Mouse (Mus musculus) embryo, embryonic 9.5 days (tissue): ENCODE measurements around the gene Swsap1.
A peak's percentile ranks its signal among the peaks of the same experiment; 100 is the strongest.

ENCODE experiments used
- DNase-seq: peaks from one replicate; pipeline ENCODE4 v3.0.0-alpha.2; 2017; ENCODE audit errors: extremely low spot score

The Swsap1 gene

DNA sequence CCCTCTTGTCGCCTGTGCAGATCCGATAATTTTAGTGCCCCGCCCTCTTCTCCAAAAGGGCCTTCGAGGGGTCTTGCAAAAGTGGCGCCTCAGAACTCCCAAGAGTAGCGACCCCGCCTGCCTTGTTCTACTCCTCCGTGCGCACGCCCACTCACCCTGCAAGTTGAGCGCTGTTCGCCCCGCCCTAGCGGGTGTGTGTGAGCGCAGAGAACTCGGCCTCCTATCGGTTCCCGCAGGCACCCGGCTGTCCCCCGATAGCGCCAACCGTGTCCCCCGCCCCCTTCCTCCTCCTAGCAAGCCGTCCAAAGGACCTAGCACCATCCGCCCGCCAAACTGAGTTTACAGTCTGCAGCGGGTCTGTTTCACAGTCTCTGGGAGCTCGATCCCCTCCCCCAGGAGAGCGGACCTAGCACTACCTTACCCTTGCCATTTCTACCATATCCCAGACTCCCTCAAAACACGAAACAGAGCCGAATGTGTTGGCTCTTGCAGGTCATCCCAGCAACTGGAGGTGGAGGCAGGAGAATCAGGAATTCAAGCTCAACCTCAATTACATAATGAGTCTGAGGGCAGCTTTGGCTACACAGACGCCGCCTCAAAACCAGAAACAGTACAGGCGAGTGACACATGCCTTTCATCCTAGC, 7.0 kb downstream of the Swsap1 start:
- DNase-seq, result peak; percentile 80

DNA sequence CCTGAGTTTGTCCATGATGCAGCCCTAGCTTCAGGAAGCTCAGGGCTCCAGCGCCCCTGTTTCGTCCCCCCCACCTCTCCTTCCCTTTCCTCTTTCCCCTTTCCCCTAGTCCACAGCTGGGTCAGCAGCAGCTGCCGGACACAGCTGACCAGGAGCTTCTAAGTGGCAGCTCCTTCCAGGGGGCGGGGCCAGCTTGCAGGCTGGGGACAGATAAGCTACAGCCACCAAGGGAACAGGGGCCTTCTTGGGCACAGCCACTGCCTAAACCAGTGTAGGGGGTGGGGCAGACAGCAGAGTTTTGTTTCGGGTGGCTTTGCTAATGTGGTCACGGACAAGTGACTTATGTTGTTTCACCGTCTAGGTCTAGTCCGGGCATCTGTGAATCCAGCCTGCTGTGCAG, 7.9 kb downstream of the Swsap1 start, which contains the start of gene Epor:
Gene Epor (minus strand): TSS at position 90 of the 400 bp plus-strand sequence.
- DNase-seq, result peak; percentile 48

DNA sequence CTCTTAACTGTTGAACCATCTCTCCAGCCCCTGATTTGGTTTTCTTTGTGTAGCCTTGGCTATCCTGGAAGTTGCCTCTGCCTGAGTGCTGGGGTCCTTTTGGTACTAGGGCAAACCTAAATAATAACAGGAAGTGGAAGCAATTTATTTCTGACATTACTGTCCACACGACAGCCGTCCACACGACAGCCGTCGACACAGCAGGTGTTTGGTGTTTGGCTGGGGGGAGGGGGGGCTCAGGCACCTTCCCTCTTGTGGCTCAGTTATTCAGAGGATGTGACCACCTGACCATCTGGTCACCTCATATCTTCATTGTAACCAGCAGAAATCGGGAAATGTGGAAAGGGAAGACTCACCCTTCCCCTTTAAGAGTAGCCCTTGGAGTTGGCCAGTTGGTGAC, 13.3 kb downstream of the Swsap1 start:
- DNase-seq, result no peak

DNA sequence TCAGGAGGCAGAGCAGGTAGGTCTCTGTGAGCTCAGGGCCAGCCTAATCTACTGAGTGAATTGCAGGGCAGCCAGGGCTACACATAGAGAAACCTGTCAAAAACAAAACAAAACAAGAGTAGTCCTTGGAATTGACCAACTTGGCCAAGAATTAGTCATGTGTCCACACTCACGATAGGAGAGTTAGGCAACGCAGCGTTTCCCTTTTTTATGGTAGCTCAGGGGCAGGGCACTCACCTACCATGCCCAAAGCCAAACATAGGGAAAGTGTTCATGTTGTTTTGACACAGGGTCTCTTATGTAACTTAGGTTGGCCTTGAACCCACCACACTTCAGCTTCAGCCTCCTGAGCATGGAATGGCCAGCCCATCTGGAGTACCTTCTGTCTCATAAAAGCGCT, 13.7 kb downstream of the Swsap1 start:
- DNase-seq, result no peak

DNA sequence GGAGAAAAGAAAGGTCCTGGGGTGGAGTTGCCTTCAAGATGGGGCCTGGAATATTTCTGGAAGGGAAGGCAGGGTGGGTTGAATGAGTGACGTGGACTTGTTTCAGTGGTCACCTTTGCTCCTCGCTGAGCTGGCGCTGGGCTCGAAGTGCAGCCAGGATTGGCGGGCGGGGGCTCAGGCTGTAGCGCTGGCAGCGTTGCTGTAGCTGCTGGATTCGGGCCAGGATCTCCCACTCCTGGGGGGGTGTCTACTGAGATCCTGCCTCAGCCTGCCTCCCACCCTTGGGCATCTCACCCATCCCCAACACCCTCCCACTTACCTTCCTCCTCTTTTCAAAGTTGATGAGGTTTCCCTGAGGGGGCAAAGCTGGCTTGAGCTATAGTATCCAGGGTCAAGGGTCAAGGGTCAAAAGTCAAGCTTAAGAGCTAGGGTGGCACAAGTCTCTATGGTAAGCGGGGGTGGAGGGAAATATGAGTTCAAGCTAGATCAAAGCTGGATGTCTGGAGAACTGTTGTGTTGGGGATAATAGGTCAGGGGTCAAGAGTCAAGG, 21.1 kb downstream of the Swsap1 start:
- no peak for DNase-seq

DNA sequence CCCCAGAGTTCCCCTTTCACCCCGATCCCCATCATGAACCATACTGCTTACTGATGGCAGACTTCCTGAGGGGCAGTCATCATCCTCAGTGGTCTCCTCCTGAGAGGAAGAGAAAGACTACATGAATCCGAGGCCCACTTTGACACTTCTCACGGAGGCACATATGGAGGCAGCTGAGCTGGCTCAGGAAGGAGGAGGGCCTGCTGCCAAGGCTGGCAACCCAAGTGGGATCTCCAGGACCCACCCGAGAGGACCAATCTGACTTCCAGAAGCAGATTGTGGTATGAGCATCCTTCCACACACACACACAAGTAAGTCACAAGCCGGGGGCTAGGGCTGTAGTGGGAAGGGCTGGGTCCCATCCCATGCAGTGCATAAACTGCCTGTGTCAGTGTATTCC, 21.8 kb downstream of the Swsap1 start:
- no peak for DNase-seq

DNA sequence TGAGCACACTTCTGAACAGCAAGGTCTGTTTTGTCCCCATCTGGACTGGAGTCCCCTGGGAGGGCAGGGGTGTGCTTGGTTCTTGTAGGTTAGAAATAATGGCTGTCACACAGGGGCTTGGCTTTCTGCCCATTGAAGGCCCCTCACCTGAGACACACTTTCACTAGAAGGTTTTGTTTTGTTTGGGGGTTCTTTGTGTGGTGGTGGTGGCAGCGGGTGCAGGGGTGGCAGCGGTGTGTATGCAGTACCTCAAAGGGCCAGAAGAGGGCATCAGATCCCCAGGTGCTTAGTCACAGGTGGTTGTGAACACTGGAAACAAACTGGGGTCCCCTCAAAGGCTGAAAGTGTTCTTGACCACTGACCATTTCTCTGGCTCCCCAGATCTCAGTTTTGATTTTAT, 22.4 kb downstream of the Swsap1 start:
- no peak for DNase-seq

DNA sequence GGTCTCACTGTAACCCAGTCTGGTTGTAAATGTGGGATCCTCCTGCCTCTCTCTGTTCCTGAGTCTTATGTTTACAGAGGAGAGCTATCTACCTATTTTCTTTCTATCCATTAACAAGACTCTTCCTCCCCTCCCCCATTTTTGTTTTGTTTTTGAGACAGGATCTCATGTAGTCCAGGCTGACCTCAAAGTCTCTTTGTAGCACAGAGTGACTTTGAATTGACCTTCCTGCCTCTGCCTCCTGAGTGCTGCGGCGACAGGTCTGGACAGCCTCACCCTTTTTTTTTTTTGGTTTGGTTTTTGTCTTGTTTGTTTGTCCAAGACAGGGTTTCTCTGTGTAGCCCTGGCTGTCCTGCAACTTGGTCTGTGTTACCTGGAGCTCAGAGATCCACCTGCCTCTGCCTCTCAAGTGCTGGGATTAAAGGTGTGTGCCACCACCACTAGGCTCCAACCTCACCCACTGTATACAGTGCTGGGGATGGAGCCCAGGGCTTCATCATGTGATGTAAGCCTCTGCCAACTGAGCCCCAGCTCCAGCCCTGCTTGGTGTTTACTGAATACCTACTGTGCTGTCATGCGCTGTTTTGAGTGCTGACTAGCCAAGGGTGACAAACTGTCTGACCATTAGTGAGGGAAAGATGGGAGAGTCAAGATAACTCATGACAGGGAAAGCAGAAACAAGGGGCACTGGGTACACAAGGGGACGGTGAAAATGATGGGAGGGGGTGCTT, 23.0 kb downstream of the Swsap1 start:
- DNase-seq, result no peak

DNA sequence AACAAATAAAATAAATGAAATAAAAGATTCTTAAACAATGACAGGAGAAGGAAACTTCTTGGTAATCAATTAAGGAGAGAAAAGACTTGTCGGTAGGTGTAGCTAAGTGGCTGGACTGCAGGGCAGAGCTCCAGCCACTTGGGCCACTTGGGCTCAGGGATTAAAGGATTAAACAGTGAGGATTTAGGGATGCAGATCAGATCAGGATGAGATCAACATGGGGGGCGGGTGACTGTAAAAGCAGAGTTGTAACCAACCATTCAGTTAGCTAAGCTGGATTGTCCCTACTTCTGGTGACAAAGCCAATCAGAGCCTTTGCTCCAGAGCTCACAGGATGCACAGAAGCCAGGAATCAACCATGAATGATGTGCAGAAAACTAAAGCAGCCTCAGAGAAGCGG, 28.4 kb downstream of the Swsap1 start:
- no peak for DNase-seq

DNA sequence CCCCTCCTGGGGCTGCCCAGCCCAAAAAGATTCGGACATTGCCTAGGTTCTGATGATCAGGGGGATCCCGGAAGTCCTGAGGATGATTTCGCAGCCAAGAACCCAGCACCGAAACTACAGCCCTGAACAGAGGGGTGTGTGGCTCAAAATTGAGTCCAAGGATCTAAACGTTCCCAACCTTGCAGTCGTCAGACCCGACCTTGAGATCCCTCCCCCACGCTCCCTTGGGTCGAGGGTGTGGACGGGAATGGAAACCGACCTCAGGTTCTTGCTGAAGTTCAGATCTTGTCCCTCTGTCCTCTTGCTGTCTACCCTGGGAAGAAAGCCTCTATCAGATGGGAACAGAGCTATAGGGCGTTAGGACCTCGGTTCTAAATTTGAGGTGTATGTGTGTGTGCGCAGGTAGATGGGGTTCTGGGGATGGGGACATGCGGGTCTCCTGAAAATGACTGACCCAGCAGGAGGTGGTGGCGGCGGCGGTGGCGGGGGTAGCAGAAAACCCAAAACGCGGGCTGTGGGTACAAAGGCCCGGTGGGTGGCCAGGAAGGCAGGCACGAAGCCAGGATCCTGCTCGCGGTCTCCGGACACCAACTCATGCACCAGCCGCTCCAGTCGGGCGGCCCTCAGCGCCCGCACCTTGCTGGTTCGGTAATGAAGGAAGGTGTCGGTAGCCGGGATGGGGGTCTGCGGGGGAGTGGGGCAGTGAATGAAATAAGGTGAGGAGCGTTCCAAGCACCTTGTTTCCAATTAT, 32.2 kb downstream of the Swsap1 start:
- no peak for DNase-seq

DNA sequence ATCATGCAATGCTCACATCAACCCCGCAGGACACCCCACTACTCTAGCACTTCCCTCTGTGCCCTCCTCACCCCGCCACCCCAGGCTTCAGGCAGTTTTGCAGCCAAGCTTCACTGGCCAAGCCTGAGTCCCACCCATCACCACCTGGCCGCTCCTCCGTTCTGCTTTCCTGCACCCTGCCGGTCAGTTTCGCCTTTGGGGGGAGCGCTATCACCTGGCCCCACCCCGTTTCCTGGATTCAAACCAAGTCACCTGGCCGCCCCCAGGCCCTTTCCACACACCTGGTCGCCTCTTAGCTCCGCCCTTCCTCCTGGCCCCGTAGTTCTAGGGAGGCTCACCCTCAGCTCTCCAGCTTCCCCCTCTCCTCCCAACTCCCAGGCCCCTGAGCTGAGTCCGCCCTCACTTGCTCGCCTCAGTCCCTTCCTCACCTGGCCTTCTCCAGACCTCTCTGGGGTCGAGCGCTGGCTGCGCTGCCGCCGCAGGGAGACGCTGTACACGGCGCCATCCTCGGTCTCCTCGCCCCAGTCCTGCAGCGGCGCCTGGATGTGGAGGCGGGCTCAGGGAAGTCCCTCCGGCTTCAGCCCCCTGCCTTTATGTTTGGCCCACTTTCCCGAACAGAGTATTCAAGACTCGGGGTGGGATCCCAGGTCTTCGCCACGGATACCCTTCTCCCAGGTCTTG, 33.0 kb downstream of the Swsap1 start:
- DNase-seq, result peak; percentile 41

DNA sequence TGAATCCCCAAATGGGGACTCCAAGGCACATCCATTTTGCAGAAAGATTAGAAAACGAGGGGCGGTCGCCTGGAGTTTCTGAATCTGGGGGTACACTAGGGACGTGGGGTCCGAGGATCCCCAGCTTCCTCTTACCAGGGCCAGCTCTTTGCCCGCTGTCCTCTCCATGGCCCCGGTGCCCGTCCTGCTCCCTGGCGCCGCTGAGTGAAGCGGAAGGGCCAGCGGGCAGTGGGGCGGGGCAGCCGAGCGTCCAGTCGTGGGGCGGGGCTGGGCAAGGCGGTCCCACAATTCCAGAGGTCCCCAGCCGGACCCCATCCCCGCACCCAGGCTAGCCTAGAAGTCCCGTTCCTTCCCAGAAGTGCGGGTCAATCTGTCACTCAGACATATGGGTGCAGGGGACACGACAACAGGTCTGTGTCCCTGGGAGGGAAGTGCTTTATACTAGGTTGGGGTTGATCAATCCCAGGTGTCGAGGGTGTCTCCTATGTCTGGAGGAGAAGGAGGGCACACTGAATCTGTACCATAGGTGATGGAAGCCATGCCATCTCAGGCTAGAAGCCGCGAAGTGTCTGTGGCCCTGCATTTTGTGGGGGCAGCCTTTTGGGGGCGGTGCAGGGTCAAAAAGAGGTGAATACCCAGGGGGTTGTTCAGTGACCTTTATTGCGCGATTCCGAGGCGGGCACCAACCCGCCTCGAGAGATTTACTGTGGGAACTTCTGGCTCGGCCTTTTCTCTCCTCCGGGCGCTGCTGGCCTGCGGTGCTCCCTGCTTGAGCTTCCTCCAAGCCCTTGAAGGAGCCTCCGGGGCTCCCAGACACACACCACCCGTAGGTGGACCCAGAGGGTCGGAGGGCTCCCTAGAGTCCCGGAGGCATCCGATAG, 33.9 kb downstream of the Swsap1 start, which contains the start of gene Rgl3:
Gene Rgl3 (minus strand): TSS at position 217 of the 881 bp plus-strand sequence.
- DNase-seq, result peak; percentile 64

DNA sequence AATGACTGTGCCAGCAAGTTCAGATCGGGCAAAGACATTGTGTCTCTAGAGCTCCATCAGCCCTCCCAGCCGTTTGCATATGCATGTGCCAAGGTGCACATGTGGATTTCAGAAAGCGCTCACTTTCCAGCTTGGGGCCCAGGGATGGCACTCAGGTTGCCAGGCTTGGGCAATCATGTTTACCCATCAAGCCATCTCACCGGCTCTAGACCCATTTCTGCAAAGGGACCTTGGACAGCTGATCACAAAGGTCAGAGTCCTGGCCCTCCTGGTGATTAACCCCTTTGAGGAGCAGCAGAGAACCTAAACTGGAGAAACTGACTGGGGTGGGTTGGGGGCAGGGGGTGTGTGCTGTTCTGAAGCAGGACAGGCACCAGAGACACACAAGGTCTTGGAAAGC, 36.7 kb downstream of the Swsap1 start:
- DNase-seq, result no peak

DNA sequence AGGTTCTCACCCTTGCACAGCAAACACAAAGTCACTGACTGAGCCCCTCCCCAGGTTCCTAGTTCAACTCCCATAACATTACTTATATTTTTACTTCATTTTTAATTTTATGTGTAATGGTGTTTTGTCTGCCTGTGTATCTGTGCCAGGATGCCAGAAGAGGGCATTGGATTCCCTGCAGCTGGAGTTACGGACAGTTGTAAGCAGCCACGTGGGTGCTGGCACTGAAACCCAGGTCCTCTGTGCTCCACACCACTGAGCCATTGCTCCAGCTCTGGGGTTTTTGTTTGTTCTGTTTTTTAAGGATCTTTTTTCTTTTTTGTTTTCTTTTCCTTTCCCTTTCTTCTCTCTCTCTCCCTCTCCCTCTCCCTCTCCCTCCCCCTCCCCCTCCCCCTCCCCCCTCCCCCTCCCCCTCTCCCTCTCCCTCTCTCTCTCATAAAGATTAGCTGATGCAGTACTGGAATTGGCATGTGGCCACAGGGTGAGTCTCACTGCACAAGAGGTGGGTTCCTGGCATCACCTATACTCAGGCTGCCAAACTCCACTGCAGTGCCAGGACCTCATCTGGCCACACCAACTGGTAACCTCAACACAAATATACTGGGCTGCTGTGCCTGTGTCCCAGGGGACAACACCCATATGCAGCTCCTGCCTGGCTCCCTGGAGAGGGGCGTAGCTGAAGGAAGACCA, 40.8 kb downstream of the Swsap1 start:
- no peak for DNase-seq

DNA sequence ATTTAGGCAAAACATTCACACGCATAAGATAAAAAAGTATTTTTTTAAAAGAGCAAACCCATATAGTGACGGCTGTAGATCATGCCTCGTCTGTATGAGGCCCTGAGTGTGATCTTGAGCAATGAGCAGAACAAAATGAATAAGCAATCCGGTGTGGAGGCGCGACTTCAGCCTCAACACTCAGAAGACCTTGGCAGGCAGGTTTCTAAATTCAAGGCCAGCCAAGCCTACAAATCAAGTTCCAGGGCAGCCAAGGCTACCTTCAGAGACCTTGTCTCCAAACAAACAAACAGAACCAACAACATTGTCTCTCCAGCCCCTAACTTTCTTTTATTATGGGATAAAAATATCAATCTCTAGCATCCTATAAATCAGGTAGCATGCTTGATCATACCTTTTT, 44.7 kb downstream of the Swsap1 start:
- no peak for DNase-seq

DNA sequence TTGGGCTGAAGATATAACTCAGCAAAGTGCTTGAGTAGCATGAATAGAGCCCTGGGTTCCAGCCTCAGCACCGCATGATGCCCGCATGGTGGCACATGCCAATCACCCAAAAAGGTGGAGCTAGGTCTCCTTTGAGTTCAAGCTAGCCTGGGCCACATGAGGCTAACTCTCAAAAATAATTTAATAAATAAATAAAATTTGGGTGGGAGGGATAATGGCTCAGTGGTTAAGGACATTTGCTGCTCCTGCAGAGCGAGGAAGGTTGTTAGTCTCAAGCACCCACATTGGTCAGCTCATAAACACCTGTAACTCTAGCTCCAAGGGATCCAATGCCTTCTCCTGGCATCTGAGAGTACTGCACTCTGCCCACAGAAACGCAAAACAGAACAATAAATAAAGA, 46.1 kb downstream of the Swsap1 start:
- no peak for DNase-seq

DNA sequence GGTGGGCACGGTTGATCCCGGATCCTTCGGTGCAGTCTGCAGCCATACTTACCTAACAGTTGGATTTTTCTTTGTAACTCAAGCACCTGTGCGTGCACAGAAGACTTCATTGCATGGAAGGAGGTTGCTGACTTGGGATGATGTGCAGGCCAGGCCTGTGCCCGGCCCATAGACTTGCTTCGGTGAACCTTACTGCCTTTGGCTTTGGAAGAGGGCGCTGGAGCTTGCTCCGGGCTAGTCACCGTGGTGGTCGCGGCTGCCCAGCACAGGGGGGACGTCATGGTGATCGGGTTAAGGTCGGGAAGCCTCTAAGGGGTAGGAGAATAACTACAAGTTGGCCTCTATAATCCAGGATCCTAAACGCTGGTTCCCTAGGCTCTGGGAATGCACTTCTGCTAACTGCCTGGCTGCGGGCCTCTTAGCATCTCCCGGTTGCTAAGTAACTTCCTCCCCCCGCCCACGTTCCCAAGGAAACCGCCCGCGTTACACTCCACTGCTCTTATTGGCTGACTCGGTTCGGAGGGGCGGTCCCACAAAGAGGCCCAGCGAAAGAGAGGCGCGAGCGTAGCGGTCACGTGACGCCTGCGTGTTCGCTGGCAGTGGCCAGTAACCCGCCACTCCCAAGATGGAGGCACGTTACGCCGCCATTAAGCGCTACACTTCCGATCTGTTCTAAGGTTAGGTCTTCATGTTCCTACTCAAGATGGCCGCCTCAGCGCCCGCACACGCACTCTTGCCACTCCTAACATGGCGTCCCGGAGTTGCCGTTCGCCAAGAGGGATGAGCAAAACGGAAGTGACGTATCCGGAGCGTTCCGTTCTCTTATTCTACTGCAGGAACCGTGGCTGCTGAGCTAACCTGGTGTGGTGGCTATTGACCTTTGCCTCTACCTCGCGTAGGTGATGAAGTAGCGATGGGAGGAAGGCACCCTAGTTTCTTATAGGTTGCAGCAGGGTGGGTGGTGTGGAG, 46.9 kb downstream of the Swsap1 start, which contains the start of the genes Ccdc151 and Prkcsh:
Gene Ccdc151 (minus strand): TSS at position 441 of the 969 bp plus-strand sequence.
Gene Prkcsh (plus strand): TSS at position 613 of the 969 bp plus-strand sequence.
- peak; percentile 98 for DNase-seq

DNA sequence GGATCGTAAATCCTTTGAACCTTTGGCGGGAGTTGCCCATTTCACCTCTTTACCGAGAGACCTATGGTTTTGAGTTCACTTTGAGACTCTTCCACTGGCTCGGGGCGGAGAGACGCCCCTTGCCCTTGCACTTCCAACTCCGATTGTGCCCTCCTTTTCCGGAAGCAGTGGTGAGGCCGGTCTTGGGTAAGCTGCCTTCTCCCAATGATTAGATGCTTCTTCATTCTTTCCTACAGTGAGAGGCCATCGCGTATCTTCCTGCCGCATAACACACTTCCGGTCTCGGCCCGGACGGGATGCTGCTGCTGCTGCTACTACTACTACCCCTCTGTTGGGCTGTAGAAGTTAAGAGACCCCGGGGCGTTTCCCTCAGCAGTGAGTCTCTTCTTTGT, 47.6 kb downstream of the Swsap1 start:
- DNase-seq, result no peak

DNA sequence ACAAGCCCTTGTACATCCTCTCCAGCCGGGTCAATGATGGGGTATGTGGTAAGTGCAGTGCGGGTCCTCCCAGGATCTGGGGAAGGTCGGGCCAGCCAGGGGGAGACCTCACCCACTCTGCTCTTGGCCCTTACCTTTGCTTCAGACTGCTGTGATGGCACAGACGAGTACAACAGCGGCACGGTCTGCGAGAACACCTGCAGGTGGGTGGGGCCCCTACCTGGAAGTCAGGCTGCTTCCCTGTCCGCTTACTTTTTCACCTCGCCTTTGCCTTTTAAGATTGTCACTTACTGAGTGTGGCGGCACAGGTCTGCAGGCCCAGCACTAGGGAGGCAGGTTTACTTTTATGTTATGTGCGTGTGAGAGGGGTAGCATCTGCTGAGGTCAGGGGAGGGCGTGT, 49.0 kb downstream of the Swsap1 start:
- DNase-seq, result no peak
